Mouse (Mus musculus): ENCODE measurements around the gene Bricd5.

The Bricd5 gene

DNA sequence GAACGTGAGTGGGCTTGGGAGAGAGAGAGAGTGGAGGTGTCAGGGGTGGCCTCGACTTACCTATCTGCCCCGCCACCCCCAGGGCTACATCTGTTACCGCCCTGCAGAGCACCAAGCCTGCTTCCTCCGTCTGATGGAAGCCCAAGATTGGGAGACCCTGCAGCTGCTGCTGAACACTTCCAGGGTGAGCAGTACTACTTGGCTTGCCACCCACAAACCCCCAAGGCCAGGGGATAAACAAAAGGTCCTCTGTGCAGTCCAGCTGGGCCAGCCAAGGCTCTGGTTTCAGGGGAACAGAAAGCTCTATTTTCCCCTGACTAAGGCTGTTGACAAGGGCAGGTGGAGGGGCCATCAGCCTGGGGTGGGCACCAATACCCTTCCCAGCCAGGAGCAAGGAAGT lies 873 bp downstream of the Bricd5 start:
- ChIA-PET CTCF (interaction anchor here in 2 of 4 experiments (0.5 to 1.1 kb wide), 2 partner anchors 84 to 651 kb away, joined by 3 read pairs; no protein-coding TSS in a partner anchor), POLR2A (interaction anchor here in 3 of 4 experiments (0.6 to 24.5 kb wide), 9 partner anchors 10 to 55 kb away, joined by 3 to 396 read pairs (median 7); partner anchors contain the start of genes Traf7 (in 3 of the 3) and Rab26 (in 1 of the 3))

- ChIA-PET CTCF (interaction anchor here in 1 of 4 experiments (0.7 kb wide), 1 partner anchor 124 kb away, joined by 3 read pairs; the partner anchor contains the start of gene Abca3), POLR2A (interaction anchor here in 3 of 4 experiments (0.6 to 24.5 kb wide), 13 partner anchors 9 to 61 kb away, joined by 3 to 396 read pairs (median 7); partner anchors contain the start of genes Traf7 (in 3 of the 3), Rab26 (in 1 of the 3) and Rnps1 (in 1 of the 3))
Measured at GRCm38 (mm10) chr17:24475586-24475985, 1.9 kb downstream of the Bricd5 start.

- ChIA-PET POLR2A (interaction anchor here in 3 of 4 experiments (0.6 to 24.5 kb wide), 17 partner anchors 9 to 215 kb away, joined by 3 to 396 read pairs (median 7); partner anchors contain the start of genes Traf7 (in 3 of the 3), Pkd1 (in 1 of the 3), Rab26 (in 1 of the 3) and Rnps1 (in 1 of the 3)), CTCF (interaction anchor here in 2 of 4 experiments (0.9 to 3.1 kb wide), 2 partner anchors 51 to 130 kb away, joined by 4 to 32 read pairs; partner anchors contain the start of gene Traf7 (in 1 of the 2))
Measured at GRCm38 (mm10) chr17:24476022-24476776, 2.5 kb downstream of the Bricd5 start.

- POLR2A ChIA-PET, result interaction anchor here (0.6 to 24.5 kb wide), 20 partner anchors 8 to 245 kb away, joined by 3 to 396 read pairs (median 8); partner anchors contain the start of genes Traf7 (in 3 of the 4), Rnps1 (in 2 of the 4), Pkd1 (in 1 of the 4) and Rab26 (in 1 of the 4)
- CTCF ChIA-PET, result interaction anchor here in 2 of 4 experiments (0.9 to 3.1 kb wide), 2 partner anchors 50 to 129 kb away, joined by 4 to 32 read pairs; partner anchors contain the start of gene Traf7 (in 1 of the 2)
Measured at GRCm38 (mm10) chr17:24477053-24477984, 3.6 kb downstream of the Bricd5 start.

GRCm38 (mm10) chr17:24477985-24478600 lies 4.4 kb downstream of the Bricd5 start:
- ChIA-PET CTCF (interaction anchor here (0.5 to 3.2 kb wide), 51 partner anchors 7 to 423 kb away, joined by 3 to 45 read pairs (median 5); partner anchors contain the start of genes Traf7 (in 3 of the 4), Pkd1 (in 2 of the 4), Abca3 (in 1 of the 4) and Caskin1 (in 1 of the 4)), POLR2A (interaction anchor here (0.6 to 24.5 kb wide), 99 partner anchors 8 to 1355 kb away, joined by 3 to 396 read pairs (median 7); partner anchors contain the start of genes Traf7 (in 4 of the 4), E4f1 (in 3 of the 4), Nthl1 (in 3 of the 4) and Pgp (in 3 of the 4))

DNA sequence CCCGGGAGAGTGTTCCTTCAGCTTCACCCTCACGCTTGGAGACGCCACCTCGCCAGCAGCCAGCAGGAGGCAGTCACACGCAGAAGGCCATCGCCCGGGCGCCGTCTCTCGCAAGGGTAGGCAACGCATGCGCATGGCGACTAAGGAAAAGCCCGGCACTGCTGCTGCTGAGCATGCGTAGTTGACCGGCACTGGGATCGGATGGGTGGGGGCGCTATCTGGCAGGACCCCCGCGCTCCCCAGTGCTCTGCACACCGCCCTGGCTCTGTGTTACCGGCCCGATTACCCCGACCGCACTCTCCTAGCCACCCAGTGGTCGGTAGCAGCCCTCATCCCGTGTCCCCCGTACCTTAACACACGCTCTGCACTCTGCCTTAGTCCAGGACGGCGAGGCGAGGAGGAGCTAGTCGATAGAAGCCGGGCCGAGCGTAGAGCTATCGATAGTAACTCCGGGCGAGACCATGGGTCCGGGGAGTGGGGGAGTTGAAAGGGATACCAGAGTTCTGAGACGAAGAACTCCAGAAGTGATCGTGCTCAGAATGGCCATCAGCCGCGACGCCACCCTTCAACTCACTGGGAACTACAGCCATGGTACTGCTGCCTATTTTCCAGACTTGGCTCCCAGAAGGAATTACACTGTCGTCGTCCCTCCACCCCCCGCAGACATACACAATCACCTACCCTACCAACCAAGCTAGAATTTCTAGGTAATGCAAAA lies 5.1 kb downstream of the Bricd5 start, which contains the start of gene Mlst8:
Gene Mlst8 (minus strand): TSS at position 416 of the 718 bp plus-strand sequence.
- ChIA-PET POLR2A (interaction anchor here (0.6 to 24.5 kb wide), 125 partner anchors 8 to 1354 kb away, joined by 3 to 396 read pairs (median 5); partner anchors contain the start of genes Traf7 (in 4 of the 4), E4f1 (in 3 of the 4), Nthl1 (in 3 of the 4) and Pgp (in 3 of the 4)), CTCF (interaction anchor here (0.5 to 3.2 kb wide), 69 partner anchors 8 to 1018 kb away, joined by 3 to 45 read pairs (median 5); partner anchors contain the start of genes Traf7 (in 4 of the 4), Pkd1 (in 3 of the 4), Abca3 (in 1 of the 4) and Caskin1 (in 1 of the 4))

DNA sequence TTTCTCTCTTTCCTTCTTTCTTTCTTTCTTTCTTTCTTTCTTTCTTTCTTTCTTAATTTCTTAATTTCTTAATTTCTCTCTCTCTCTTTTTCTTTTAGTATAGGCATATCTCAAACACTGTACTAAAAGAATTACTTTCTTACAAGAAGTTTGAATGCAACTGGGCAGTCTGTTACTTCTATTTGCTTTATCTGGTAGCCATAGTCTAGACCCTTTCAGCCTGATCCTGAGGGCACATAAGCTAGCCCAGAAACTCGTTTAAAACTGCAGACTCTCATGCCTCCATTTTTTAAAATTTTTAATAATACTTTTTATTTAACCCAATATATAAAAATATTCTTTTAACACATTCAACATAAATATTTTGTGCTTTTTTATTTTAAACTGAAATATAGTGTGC lies 5.7 kb downstream of the Bricd5 start:
- CTCF ChIA-PET, result interaction anchor here (0.6 to 3.2 kb wide), 63 partner anchors 9 to 1018 kb away, joined by 3 to 45 read pairs (median 5); partner anchors contain the start of genes Traf7 (in 4 of the 4), Pkd1 (in 2 of the 4), Abca3 (in 1 of the 4) and Caskin1 (in 1 of the 4)

DNA sequence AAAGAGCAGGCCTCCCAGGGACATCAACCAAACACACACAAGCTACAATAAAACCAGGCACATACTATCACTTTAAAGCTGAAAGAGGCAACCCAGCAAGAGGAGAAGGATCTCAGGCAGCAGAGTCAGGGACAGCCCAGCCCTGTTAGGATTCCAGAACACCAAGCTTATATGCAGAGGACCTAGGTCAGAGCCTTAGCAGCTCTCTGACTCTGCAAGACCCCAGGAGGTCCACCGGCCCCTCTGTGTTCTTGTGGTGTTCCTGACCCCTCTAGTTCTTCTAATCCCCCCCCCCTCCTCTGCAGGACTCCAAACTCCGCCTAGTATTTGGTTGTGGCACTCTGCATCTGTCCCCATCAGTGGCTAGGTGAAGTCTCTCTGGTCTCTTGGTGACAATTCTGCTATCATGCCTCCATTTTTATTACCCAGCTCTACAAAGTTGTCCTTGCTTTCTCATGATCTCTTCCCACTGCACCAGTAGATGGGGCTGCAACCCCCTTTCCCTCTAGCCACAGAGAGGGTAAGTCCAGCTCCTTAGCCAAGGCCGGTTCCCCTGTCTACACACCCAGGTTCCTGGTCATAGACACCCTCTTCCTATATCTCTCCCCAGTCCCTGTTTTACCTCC lies 6.6 kb downstream of the Bricd5 start:
- CTCF ChIA-PET, result interaction anchor here (0.6 to 3.2 kb wide), 37 partner anchors 8 to 732 kb away, joined by 3 to 45 read pairs (median 4); partner anchors contain the start of genes Caskin1 (in 1 of the 4), E4f1 (in 1 of the 4), Pgp (in 1 of the 4) and Pkd1 (in 1 of the 4)
- POLR2A ChIA-PET, result interaction anchor here in 3 of 4 experiments (0.6 to 24.5 kb wide), 51 partner anchors 8 to 331 kb away, joined by 3 to 396 read pairs (median 7); partner anchors contain the start of genes Traf7 (in 3 of the 3), Zfp598 (in 3 of the 3), E4f1 (in 2 of the 3) and Npw (in 2 of the 3)

More for the DNA sequence above, 5.7 kb downstream of the Bricd5 start:
- POLR2A ChIA-PET, result interaction anchor here (0.6 to 24.5 kb wide), 113 partner anchors 8 to 1353 kb away, joined by 3 to 396 read pairs (median 6); partner anchors contain the start of genes Traf7 (in 4 of the 4), E4f1 (in 3 of the 4), Nthl1 (in 3 of the 4) and Pgp (in 3 of the 4)

DNA sequence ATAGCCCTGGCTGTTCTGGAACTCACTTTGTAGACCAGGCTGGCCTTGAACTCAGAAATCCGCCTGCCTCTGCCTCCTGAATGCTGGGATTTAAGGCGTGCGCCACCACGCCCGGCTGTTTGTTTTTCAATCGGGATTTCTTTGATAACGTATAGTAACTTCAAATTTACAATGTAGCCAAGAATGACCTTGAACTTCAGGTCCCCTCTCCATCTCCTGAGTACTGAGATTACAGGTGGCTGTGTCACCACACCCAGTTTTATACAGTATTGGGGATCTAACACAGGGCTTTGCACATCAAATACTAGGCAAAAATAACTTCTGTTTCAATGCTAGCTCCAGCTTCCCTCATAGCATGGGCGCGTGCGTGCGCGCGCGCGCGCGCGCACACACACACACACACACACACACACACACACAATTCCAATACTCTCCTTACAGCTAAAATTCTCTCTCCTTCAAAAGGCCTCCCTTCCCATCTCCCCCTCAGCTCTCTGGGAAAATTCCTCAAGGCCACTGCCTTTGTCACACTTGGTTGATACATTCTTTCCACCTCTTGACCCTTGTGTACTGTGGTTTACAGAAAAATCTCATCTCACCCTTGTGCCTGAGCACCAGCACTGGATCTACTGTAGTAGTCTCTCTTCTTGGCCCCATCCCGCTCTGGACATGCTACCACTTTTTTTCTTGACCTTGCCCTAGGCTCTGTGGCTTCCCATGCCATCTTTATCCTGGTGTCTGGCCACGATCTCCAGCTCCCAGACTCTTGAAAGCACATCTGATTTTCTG lies 7.5 kb downstream of the Bricd5 start:
- CTCF ChIA-PET, result interaction anchor here (0.9 to 3.2 kb wide), 9 partner anchors 12 to 278 kb away, joined by 3 to 19 read pairs (median 4); no protein-coding TSS in a partner anchor
- POLR2A ChIA-PET, result interaction anchor here (0.7 to 24.5 kb wide), 24 partner anchors 9 to 330 kb away, joined by 3 to 396 read pairs (median 6); partner anchors contain the start of genes Traf7 (in 3 of the 4), E4f1 (in 2 of the 4), Pgp (in 2 of the 4) and Caskin1 (in 1 of the 4)

DNA sequence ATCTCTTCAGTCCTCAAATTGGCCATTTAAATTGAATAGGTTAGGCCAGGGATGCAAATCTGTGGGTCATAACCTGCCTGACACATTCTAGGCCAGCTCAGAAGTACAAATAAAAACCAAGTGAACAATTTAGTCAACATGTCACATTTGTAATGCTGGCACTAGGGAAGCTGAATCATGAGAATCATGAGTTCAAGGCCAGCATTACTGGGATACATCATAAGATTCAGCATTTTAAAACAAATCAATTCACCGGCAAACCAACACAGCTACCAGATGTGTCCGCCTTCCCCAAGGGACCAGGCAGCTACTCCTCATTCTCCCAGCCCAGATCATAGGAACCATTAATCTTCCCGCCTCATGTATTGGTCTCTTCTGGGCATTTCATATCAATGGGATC lies 9.8 kb downstream of the Bricd5 start:
- CTCF ChIA-PET, result interaction anchor here in 1 of 4 experiments (1.2 kb wide), 1 partner anchor 11 kb away, joined by 4 read pairs; no protein-coding TSS in a partner anchor
- POLR2A ChIA-PET, result interaction anchor here in 2 of 4 experiments (0.9 to 24.5 kb wide), 6 partner anchors 11 to 67 kb away, joined by 3 to 396 read pairs (median 4); partner anchors contain the start of genes Traf7 (in 2 of the 2) and Rab26 (in 1 of the 2)

- ChIA-PET POLR2A (interaction anchor here in 3 of 4 experiments (0.6 to 24.5 kb wide), 29 partner anchors 9 to 366 kb away, joined by 3 to 396 read pairs (median 4); partner anchors contain the start of genes Traf7 (in 3 of the 3), Pkd1 (in 2 of the 3), Zfp598 (in 2 of the 3) and Bricd5 (in 1 of the 3)), CTCF (interaction anchor here (0.6 to 1.9 kb wide), 11 partner anchors 9 to 464 kb away, joined by 3 to 7 read pairs (median 3); no protein-coding TSS in a partner anchor)
Measured at GRCm38 (mm10) chr17:24485090-24485860, 11.6 kb downstream of the Bricd5 start.

GRCm38 (mm10) chr17:24488186-24488661 lies 14.5 kb downstream of the Bricd5 start, which contains the start of gene Caskin1:
Gene Caskin1, plus strand, starts transcription at chr17:24488601.
- POLR2A ChIA-PET, result interaction anchor here in 3 of 4 experiments (0.6 to 24.5 kb wide), 9 partner anchors 9 to 222 kb away, joined by 3 to 396 read pairs (median 5); partner anchors contain the start of genes Mlst8 (in 2 of the 3), Traf7 (in 2 of the 3), E4f1 (in 1 of the 3) and Pgp (in 1 of the 3)
- CTCF ChIA-PET, result interaction anchor here in 2 of 4 experiments (0.6 to 4.4 kb wide), 4 partner anchors 9 to 179 kb away, joined by 3 to 32 read pairs (median 3); partner anchors contain the start of gene Mlst8 (in 2 of the 2)

All from embryonic stem cell, embryonic (primary cell).